Mouse (Mus musculus) C2C12 (cell line): Measurements from ENCODE around the gene Cct6b. TPM values are rescaled to one million over a fixed set of nuclear protein-coding genes. Genes with fewer than 3 reads are reported as not detected.

Experiments
- H3K27me3 ChIP-seq: one replicate; pipeline ENCODE4 v1.6.1; 2011; ENCODE audit not compliant: control insufficient read depth, insufficient read depth, insufficient read length
- H3K36me3 ChIP-seq: one replicate; pipeline ENCODE4 v1.6.1; 2011; ENCODE audit not compliant: control insufficient read depth, insufficient read depth
- H3K4me3 ChIP-seq: one replicate; pipeline ENCODE4 v1.5.1; 2011; ENCODE audit warnings: mild to moderate bottlenecking, control low read depth; ENCODE audit not compliant: poor library complexity, insufficient read depth, severe bottlenecking
- H3K79me2 ChIP-seq: one replicate; pipeline ENCODE4 v1.6.1; 2011; ENCODE audit not compliant: control insufficient read depth, insufficient read depth
- H3K79me3 ChIP-seq: one replicate; pipeline ENCODE4 v1.6.1; 2011; ENCODE audit warnings: low read depth, control low read depth
- H3ac ChIP-seq: one replicate; pipeline ENCODE3; 2011; ENCODE audit warnings: low read depth; ENCODE audit not compliant: control insufficient read depth, insufficient read length
- CEBPB ChIP-seq: IDR thresholded peaks from one replicate; pipeline ENCODE4 v1.6.1; 2011; ENCODE audit warnings: low read depth, mild to moderate bottlenecking, control low read depth, moderate library complexity
- CTCF ChIP-seq: IDR thresholded peaks from one replicate; pipeline ENCODE4 v1.5.1; 2011; ENCODE audit not compliant: control insufficient read depth, insufficient read depth, insufficient read length
- FOSL1 ChIP-seq: IDR thresholded peaks from one replicate; pipeline ENCODE4 v1.8.0; 2011; ENCODE audit warnings: mild to moderate bottlenecking, low read length; ENCODE audit not compliant: poor library complexity, insufficient read depth, severe bottlenecking
- MAX ChIP-seq: IDR thresholded peaks from one replicate; pipeline ENCODE4 v1.6.1; 2011; ENCODE audit warnings: mild to moderate bottlenecking, control low read depth
- MYOD1 ChIP-seq: IDR thresholded peaks from one replicate; pipeline ENCODE4 v1.6.1; 2011; ENCODE audit warnings: low read depth; ENCODE audit not compliant: control insufficient read depth, insufficient read length
- MYOG ChIP-seq: IDR thresholded peaks from one replicate; pipeline ENCODE4 v1.6.1; 2011; ENCODE audit not compliant: control insufficient read depth, insufficient read length; ENCODE audit errors: extremely low read depth
- USF1 ChIP-seq: IDR thresholded peaks from one replicate; pipeline ENCODE4 v1.6.1; 2011; ENCODE audit warnings: low read depth, mild to moderate bottlenecking, control low read depth, moderate library complexity
- polyA plus RNA-seq: library from polyadenylated mRNA; unstranded; fragments of >200 nt; fragmentation: generic; extraction: Trizol; gene quantifications from one replicate; pipeline ENCODE4 v1.2.1, GENCODE M21; 2012; ENCODE audit warnings: missing spikeins

The Cct6b gene
- polyA plus RNA-seq, 1 experiment, result 0.08 TPM

- Histone ChIP-seq H3K79me2 (no peaks in the 10 kb centered on the region), H3K27me3 (peaks cover 9% of the 10 kb centered on the region), H3K4me3 (no peak overlapping the region), H3ac (no peak overlapping the region), H3K36me3 (no peaks in the 10 kb centered on the region), H3K79me3 (no peaks in the 10 kb centered on the region)
- no peak for TF ChIP-seq CTCF
- no peak for TF ChIP-seq USF1
- no peak for TF ChIP-seq CEBPB
- no peak for TF ChIP-seq MYOD1
- TF ChIP-seq MYOG, result no peak
- TF ChIP-seq MAX, result no peak
- no peak for TF ChIP-seq FOSL1
These were observed 80.2 kb downstream of the Cct6b start for GRCm38 (mm10) chr11:82683765-82684505.

GRCm38 (mm10) chr11:82678561-82678960 is 85.6 kb downstream of the Cct6b start:
- H3K36me3 ChIP-seq, result no peaks in the 10 kb centered on the region
- peaks cover 13% of the 10 kb centered on the region for H3K27me3 ChIP-seq
- no peak for TF ChIP-seq FOSL1
- no peak for TF ChIP-seq CTCF
- TF ChIP-seq MAX, result no peak
- no peak for TF ChIP-seq CEBPB
- TF ChIP-seq MYOD1, result no peak
- TF ChIP-seq MYOG, result no peak
- TF ChIP-seq USF1, result no peak
- no peaks in the 10 kb centered on the region for H3K79me2 ChIP-seq
- H3ac ChIP-seq, result no peak overlapping the region
- H3K4me3 ChIP-seq, result no peak overlapping the region
- H3K79me3 ChIP-seq, result no peaks in the 10 kb centered on the region

Other genes starting within 250 kb of the Cct6b start
- 8.6 TPM for gene Zfp830, start within 50 bp of the Cct6b start, polyA plus RNA-seq
- 14.7 TPM for gene Lig3, start 16.8 kb upstream of the Cct6b start, polyA plus RNA-seq
- 2.8 TPM for gene Rffl, start 106.9 kb upstream of the Cct6b start, polyA plus RNA-seq
- 13.4 TPM for gene Rad51d, start 126.3 kb upstream of the Cct6b start, polyA plus RNA-seq
- gene Fndc8, start 127.8 kb upstream of the Cct6b start, polyA plus RNA-seq, result 0.08 TPM
- gene Nle1, start 144.1 kb upstream of the Cct6b start, polyA plus RNA-seq, result 46.5 TPM
- 0.15 TPM for gene Unc45b, start 146.2 kb upstream of the Cct6b start, polyA plus RNA-seq
- gene Slfn5, start 187.0 kb upstream of the Cct6b start, polyA plus RNA-seq, result 0.13 TPM
- 0.94 TPM for gene Slfn9, start 227.5 kb upstream of the Cct6b start, polyA plus RNA-seq